Mouse (Mus musculus): ENCODE results near the gene Thbs4.

- TF ChIP-seq CTCF (IDR thresholded peaks at IDR 0.05; ENCODE audit: insufficient read depth, low read depth, low read length), result no peak
- no peak for TF ChIP-seq POLR2A (IDR thresholded peaks at IDR 0.05; ENCODE audit: insufficient read depth, low read depth, low read length)
These were observed 38.5 kb upstream of the Thbs4 start for GRCm38 (mm10) chr13:92833162-92833561.

Data from olfactory bulb, adult 2 months (tissue).